Mouse (Mus musculus) olfactory bulb, adult 2 months (tissue): ENCODE results near the gene Tusc2.

Experiments used
- CTCF ChIP-seq: fragments of 200-500 bp; IDR thresholded peaks from 2 replicates; pipeline ENCODE4 v1.5.1; 2012; ENCODE audit warnings: low read depth, mild to moderate bottlenecking, low read length, moderate library complexity; ENCODE audit not compliant: insufficient read depth
- POLR2A ChIP-seq: fragments of 200-500 bp; IDR thresholded peaks from 2 replicates; pipeline ENCODE4 v1.6.1; 2012; ENCODE audit warnings: mild to moderate bottlenecking, low read depth, low read length, moderate library complexity; ENCODE audit not compliant: insufficient read depth

DNA sequence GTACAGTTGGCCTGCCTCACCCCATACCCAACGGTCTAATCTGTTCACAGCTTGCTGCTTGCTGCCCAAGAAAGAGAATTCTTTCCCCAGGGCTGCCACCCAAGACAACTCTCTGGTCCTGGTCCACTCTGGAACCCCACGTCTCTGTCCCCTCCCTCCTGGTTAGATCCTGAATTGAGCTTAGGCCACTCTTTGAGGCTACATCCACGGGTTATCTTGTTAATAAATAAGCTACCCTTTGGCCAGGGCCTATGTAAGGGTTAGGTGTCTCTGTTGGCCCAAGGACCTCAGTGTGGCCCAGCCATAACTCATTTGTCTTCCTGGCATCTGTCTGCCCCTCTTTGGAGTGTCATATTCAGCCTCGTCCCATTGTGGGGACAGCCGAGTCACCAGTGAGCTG is 35.3 kb downstream of the Tusc2 start:
- TF ChIP-seq POLR2A (no peak), CTCF (no peak)
